In the genomic region with DNA sequence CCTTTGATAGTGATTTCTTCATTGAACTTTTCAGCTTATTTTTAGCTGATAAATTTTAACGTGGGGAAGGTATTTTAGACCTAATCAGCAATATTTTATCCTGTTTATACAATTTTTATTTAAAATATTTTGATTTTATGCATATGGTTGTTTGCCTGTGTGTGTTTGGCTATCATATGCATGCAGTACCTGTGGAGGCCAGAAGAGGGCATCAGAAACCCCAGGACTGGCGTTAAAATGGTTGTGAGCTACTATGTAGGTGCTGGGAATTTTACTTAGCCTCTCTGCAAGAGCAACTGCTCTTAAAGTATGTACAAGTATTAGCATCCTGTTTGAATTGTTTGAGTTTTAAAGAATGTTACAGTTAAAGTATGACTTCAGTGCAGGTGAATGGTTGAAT, we compare ENCODE assay signal across 17 mouse cellular contexts. TPM values are rescaled to one million over a fixed set of nuclear protein-coding genes. Genes with fewer than 3 reads are reported as not detected.
A peak's percentile ranks its signal among the peaks of the same experiment; 100 is the strongest.
DNase-seq lines count a peak whose midpoint lies in the region; ATAC-seq and TF ChIP-seq lines count a peak whose summit lies in the region.
"Had no signal": no experiment of that assay in that cellular context is flagged by ENCODE, and none has a peak within 500 bp of the region (broad histone marks: within the 10 kb centered on the region; RNA-seq: fewer than 3 reads in every experiment).

No protein-coding gene starts in this region.

- no peaks in the 10 kb centered on the region for H3K4me1 ChIP-seq in intestine, postnatal 0 days (replicated peaks; ENCODE audit: control insufficient read depth, insufficient read depth, low read length)
- peaks cover 3% of the 10 kb centered on the region; the same call in 1 of the 2 replicates for H3K4me1 ChIP-seq in intestine, embryonic 15.5 days (replicated peaks)
- H3K4me1 ChIP-seq in lung, postnatal 0 days (ENCODE audit: insufficient read depth, low read depth, low read length): no peaks in the 10 kb centered on the region
- peaks cover 14% of the 10 kb centered on the region for H3K4me1 ChIP-seq in heart, embryonic 12.5 days (replicated peaks)
- H3K4me1 ChIP-seq: midbrain, embryonic 13.5 days had no signal

- peaks cover 16% of the 10 kb centered on the region for H3K36me3 ChIP-seq in intestine, postnatal 0 days (ENCODE audit: control insufficient read depth, insufficient read depth)
- peaks cover 4% of the 10 kb centered on the region for H3K36me3 ChIP-seq in intestine, embryonic 15.5 days
- H3K36me3 ChIP-seq in lung, postnatal 0 days (ENCODE audit: insufficient read depth, low read length): no peaks in the 10 kb centered on the region
- H3K36me3 ChIP-seq in heart, embryonic 12.5 days: peaks cover 16% of the 10 kb centered on the region

- H3K27ac ChIP-seq in intestine, postnatal 0 days (ENCODE audit: low read depth, low read length): no peak overlapping the region
- no peak overlapping the region for H3K27ac ChIP-seq in intestine, embryonic 15.5 days
- no peak overlapping the region for H3K27ac ChIP-seq in lung, postnatal 0 days (ENCODE audit: low read length)
- H3K27ac ChIP-seq in heart, embryonic 12.5 days (ENCODE audit: poor library complexity, severe bottlenecking): no peak overlapping the region
- H3K27ac ChIP-seq: liver, embryonic 15.5 days; macrophage; midbrain, embryonic 13.5 days had no signal

- TF ChIP-seq EP300 in lung, postnatal 0 days (IDR thresholded peaks at IDR 0.05): no peak

- H3K4me2 ChIP-seq in intestine, postnatal 0 days (replicated peaks; ENCODE audit: low read depth): no peak overlapping the region
- no peak overlapping the region for H3K4me2 ChIP-seq in intestine, embryonic 15.5 days (replicated peaks)
- no peak overlapping the region for H3K4me2 ChIP-seq in lung, postnatal 0 days (replicated peaks; ENCODE audit: low read depth, low read length)
- no peak overlapping the region for H3K4me2 ChIP-seq in heart, embryonic 12.5 days
- H3K4me2 ChIP-seq: liver, embryonic 15.5 days; midbrain, embryonic 13.5 days had no signal

- no peaks in the 10 kb centered on the region for H3K27me3 ChIP-seq in intestine, postnatal 0 days (replicated peaks; ENCODE audit: control insufficient read depth, insufficient read depth, low read length)
- H3K27me3 ChIP-seq in intestine, embryonic 15.5 days (replicated peaks): no peaks in the 10 kb centered on the region
- H3K27me3 ChIP-seq in lung, postnatal 0 days (replicated peaks; ENCODE audit: insufficient read depth, low read length): no peaks in the 10 kb centered on the region
- H3K27me3 ChIP-seq in heart, embryonic 12.5 days (replicated peaks): no peaks in the 10 kb centered on the region
- H3K27me3 ChIP-seq: liver, embryonic 15.5 days; midbrain, embryonic 13.5 days had no signal

- WGBS in intestine, postnatal 0 days: 79% methylated on average over 2 of the region's 2 CpGs
- WGBS in intestine, embryonic 15.5 days: 88% methylated on average over 2 of the region's 2 CpGs
- 80% methylated on average over 2 of the region's 2 CpGs for WGBS in lung, postnatal 0 days
- 81% methylated on average over 2 of the region's 2 CpGs for WGBS in heart, embryonic 12.5 days

- TF ChIP-seq CTCF in intestine, postnatal 0 days (IDR thresholded peaks at IDR 0.05; ENCODE audit: low read depth): peak; percentile 57
- peak; percentile 62 for TF ChIP-seq CTCF in lung, postnatal 0 days (IDR thresholded peaks at IDR 0.05)

- no peak overlapping the region for H3K9ac ChIP-seq in intestine, postnatal 0 days (ENCODE audit: low read depth, low read length)
- H3K9ac ChIP-seq in intestine, embryonic 15.5 days: no peak overlapping the region
- H3K9ac ChIP-seq in lung, postnatal 0 days (replicated peaks; ENCODE audit: low read depth): no peak overlapping the region
- no peak overlapping the region for H3K9ac ChIP-seq in heart, embryonic 12.5 days
- H3K9ac ChIP-seq: liver, embryonic 15.5 days; midbrain, embryonic 13.5 days had no signal

- H3K4me3 ChIP-seq in intestine, postnatal 0 days (ENCODE audit: low read depth, low read length): no peak overlapping the region
- H3K4me3 ChIP-seq in intestine, embryonic 15.5 days (replicated peaks): no peak overlapping the region
- no peak overlapping the region for H3K4me3 ChIP-seq in lung, postnatal 0 days (ENCODE audit: low read depth, low read length)
- no peak overlapping the region for H3K4me3 ChIP-seq in heart, embryonic 12.5 days
- H3K4me3 ChIP-seq: liver, embryonic 15.5 days; midbrain, embryonic 13.5 days had no signal

- ATAC-seq in intestine, postnatal 0 days: no peak
- no peak for ATAC-seq in intestine, embryonic 15.5 days
- ATAC-seq in lung, postnatal 0 days: no peak
- ATAC-seq in heart, embryonic 12.5 days (ENCODE audit: insufficient number of reproducible peaks, low FRiP score): no peak
- ATAC-seq: forebrain, embryonic 16.5 days; midbrain, embryonic 13.5 days had no signal

- no peaks in the 10 kb centered on the region for H3K9me3 ChIP-seq in intestine, postnatal 0 days (ENCODE audit: control insufficient read depth)
- H3K9me3 ChIP-seq in intestine, embryonic 15.5 days: no peaks in the 10 kb centered on the region
- H3K9me3 ChIP-seq in lung, postnatal 0 days (ENCODE audit: low read length): no peaks in the 10 kb centered on the region
- no peaks in the 10 kb centered on the region for H3K9me3 ChIP-seq in heart, embryonic 12.5 days (replicated peaks)
- H3K9me3 ChIP-seq: liver, embryonic 15.5 days; midbrain, embryonic 13.5 days had no signal

- DNase-seq in lung, postnatal 0 days (ENCODE audit: low spot score): no peak
- DNase-seq in lung, postnatal 25 days (ENCODE audit: low spot score): no peak
- peak; percentile 50 for DNase-seq in R1 (ENCODE audit: low read depth, low spot score)
- no peak for DNase-seq in embryo, embryonic 9.5 days (ENCODE audit: extremely low spot score)
- DNase-seq: adrenal gland, postnatal 10 days; cerebellum, adult 8-10 months; gastrocnemius, postnatal 10 days; heart, postnatal 10 days; kidney, postnatal 14 days; right cerebral cortex, postnatal 14 days had no signal

RNA-seq across cellular contexts. Expression of a gene that starts 13.4 kb away (rescaled TPM):
- polyA plus RNA-seq in intestine, postnatal 0 days (2015; fragmentation: Nextera tagmentation; extraction: Ambion mirVana): 113 and 155 TPM in 2 replicates
- polyA plus RNA-seq in intestine, embryonic 15.5 days (2015; fragmentation: Nextera tagmentation; extraction: Ambion mirVana): 63.3 and 68.5 TPM in 2 replicates
- polyA plus RNA-seq in lung, postnatal 0 days (2015; fragmentation: Nextera tagmentation; extraction: Ambion mirVana): 65.9 and 68.1 TPM in 2 replicates
- polyA plus RNA-seq in heart, embryonic 12.5 days (2016; fragmentation: Nextera tagmentation; extraction: Ambion mirVana): 30.1 and 36.1 TPM in 2 replicates

RNA-seq across cellular contexts. Expression of a gene that starts 42.0 kb away (rescaled TPM):
- polyA plus RNA-seq in intestine, postnatal 0 days (2015; fragmentation: Nextera tagmentation; extraction: Ambion mirVana): 76.2 and 83.0 TPM in 2 replicates
- polyA plus RNA-seq in intestine, embryonic 15.5 days (2015; fragmentation: Nextera tagmentation; extraction: Ambion mirVana): 50.9 and 56.3 TPM in 2 replicates
- polyA plus RNA-seq in lung, postnatal 0 days (2015; fragmentation: Nextera tagmentation; extraction: Ambion mirVana): 31.8 and 33.1 TPM in 2 replicates
- 22.3 and 26.1 TPM in 2 replicates for polyA plus RNA-seq in heart, embryonic 12.5 days (2016; fragmentation: Nextera tagmentation; extraction: Ambion mirVana)

RNA-seq across cellular contexts. Expression of a gene that starts 47.6 kb away (rescaled TPM):
- polyA plus RNA-seq in intestine, postnatal 0 days (2015; fragmentation: Nextera tagmentation; extraction: Ambion mirVana): 303 and 317 TPM in 2 replicates
- 342 and 413 TPM in 2 replicates for polyA plus RNA-seq in intestine, embryonic 15.5 days (2015; fragmentation: Nextera tagmentation; extraction: Ambion mirVana)
- 203 and 225 TPM in 2 replicates for polyA plus RNA-seq in lung, postnatal 0 days (2015; fragmentation: Nextera tagmentation; extraction: Ambion mirVana)
- polyA plus RNA-seq in heart, embryonic 12.5 days (2016; fragmentation: Nextera tagmentation; extraction: Ambion mirVana): 298 and 324 TPM in 2 replicates
